Mouse (Mus musculus) 416B (cell line): ENCODE data around the gene Enox1.
A peak's percentile ranks its signal among the peaks of the same experiment; 100 is the strongest.

Source experiments
- DNase-seq: peaks from one replicate; pipeline ENCODE4 v3.0.0; 2011; ENCODE audit warnings: low read depth

Enox1 gene

DNA sequence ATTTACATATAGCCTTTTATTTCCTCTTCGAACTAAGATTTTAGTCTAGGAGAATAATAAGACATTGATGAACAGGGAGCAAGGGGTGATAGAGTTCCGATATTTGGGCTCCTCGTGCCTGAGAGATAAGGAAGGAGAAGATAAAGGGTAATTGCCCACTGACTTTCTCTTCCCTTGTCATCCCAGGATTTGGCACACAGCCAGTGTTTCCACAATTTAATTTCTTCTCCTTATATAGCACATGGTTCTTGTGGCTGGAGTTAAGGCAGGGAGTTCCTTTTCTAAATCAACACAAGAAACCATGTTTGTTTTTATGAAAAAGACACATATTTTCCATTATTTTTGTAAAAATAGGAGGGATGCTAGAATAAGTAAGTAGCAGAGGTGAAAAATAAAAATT, 299.5 kb downstream of the Enox1 start:
- DNase-seq: no peak

DNA sequence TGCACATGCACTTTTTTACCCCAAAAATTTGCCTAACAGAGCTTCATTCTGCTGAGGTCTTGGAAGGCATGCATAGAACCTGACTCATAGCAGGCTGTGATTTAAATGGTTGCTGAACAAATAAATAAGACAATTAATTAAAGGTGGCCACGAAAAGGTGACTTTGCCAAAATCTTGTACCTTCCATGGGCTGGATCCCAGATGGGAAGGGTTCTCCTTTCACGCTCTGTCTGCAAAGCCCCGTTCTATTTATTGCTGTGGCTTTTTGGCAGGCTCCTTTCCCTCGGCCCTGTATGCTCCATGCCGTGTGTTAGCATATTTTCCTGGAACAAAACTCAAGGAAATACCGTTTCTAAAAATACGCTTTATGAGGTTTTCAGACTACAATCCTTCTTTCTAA, 300.3 kb downstream of the Enox1 start:
- DNase-seq: no peak

DNA sequence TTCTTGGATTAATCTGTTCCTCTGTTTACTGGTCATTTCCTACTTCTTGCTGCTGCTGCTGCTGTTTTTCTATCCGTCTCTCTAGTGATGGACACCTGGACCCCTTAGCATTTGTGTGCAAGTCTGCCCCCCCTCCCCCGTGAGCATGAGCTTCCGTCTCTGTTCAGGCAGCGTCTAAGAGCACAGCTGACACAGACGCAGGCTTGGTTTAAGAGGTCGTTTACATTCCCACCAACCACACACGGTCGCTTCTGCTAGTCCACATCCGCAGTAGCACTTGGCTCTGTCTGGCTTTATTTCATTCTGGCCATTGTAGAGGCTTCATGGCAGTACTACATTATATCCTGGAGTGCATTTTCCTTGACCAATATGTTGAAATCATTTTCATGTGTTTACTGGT, 301.7 kb downstream of the Enox1 start:
- DNase-seq: no peak

DNA sequence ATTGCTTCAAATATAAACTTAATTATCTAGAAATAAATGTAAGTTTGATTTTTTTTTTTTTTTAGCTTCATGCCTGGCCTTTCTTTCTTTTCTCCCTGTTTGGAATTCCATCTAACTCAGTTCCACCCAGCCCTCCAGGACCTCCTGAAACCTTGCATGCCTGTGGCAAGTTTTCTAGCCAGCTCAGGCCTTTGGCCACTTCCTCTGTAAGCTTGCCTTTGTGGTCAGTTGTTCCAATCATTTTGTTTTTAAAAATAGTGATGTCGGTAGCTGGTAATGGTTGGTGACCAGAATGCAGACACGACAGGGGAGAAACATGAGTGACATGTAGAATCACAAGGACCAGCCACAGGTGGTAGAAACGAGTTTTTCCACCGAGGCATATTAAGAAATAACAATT, 307.4 kb downstream of the Enox1 start:
- DNase-seq: peak; percentile 49

DNA sequence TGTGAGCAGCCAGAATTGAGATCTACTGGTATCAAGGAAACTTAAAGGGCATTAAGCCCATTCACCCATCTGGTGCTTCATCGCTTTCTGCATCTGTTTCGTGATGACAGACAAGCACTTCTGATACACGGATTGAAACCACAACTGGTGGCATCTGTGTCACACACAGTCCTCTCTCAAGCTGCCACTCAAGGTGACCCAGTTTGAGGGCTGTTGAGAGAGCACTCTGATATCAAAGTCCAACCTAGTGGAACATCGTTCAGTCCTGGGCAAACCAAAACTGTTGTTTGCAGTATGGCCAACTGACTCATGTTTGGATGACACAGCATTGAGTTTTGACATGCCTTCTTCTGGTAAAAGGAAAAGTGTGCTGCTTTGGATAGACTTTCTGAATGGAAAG, 308.2 kb downstream of the Enox1 start:
- peak; percentile 65 for DNase-seq

DNA sequence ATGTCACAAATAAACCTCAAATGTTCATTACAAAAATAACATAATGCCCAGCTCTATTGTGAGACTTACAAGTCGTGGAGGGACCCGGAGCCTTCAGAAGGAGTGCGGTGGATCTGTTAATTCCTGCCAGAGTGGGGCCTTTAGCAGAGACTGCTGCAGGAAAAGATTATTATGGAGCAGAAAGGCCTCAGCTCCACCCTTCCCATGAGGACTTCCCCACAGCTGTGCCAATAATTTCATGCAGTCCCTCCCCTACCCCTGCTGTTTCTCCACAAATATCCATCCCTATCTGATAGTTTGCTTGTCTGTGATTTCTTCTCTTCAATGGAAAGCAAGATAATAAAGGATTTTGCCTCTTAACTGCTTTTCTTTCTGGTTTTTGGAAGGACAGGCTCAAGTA, 314.0 kb downstream of the Enox1 start:
- DNase-seq: no peak

DNA sequence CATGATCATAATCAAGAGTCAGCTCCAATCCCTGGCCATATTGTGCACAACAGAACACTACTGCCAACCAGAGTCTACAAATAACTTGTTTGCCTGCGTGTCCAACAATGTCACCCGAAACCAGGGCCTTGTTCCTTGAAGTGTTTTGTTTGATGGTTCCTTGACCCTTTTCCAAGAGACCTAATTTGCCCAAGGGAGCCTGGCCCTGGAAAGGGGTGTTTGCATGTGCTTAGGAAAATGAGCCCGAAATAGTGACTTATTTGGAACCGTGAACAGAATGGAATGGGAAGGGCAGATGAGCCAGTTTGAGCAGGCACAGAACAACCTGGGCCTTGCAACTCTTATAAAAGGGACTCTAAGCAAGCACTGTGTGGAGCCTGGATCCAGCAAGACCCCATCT, 316.9 kb downstream of the Enox1 start:
- no peak for DNase-seq

DNA sequence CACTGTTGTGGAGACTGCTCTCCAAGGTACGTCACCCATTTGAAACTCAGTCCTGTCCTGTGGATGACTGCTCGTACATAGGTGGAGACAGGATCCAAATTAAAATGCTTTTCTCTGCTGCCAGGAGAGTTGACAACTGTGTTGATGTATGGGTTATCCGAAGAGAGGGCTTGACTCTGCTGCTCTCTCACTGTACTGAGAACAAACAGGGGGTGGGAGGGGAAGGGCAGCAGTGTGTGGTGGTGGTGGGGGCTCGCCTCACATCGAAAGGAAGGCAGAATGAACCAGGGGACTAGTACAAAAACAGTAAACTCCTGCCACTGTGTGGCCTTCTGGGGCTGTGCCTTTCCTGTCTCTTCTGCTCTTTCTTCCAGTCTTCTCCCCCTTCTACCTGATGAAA, 317.5 kb downstream of the Enox1 start:
- DNase-seq: no peak

DNA sequence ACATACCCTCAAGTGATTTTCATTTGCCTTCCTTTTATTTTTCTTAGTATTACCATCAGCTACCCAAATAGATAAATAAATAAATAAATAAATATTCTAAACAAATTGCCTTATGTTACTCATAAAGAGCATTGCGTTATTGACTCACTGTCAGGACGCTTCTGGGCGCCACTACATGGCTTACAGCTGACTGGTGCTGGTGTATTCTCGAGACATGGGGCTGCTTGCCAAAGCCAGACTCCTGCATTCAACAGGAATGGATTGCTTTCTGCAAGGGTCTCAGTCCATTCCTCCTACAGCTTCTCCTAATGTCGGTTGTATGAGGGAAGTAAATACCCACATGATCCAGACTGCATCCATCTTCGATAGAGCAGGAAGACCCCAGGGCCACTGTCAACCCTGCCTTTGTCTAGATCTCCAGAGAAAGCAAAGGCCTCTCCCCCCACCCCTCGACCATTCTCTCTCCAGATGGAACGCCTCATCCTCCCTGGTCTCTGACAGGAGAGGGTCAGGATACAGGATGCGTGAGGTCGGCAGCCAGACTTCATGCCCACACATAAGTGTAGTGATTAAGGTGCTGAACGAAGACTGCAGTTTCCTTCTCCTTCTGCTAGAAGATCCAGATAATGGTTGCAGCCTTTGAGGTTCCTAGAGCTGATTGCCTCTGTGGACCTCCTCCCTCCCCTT, 318.7 kb downstream of the Enox1 start:
- no peak for DNase-seq

DNA sequence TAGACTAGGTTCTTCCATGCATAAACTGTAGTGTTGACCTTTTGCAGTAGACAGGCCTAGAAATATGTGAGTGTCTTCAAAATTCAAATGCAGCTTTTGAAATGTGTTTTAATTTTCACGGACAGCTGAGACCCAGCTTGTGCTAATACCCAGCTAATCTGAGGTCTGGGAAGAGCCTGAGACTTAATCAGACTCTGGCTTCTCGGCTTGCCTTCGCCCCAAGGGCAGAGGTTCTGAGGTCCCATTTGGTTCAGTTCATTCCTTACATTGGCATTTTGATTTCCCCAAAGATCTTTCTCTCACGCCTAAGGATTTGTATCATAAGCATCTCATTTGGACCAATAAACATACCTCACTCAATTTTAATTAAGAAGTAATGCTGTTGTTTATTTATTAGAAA, 321.1 kb downstream of the Enox1 start:
- no peak for DNase-seq

DNA sequence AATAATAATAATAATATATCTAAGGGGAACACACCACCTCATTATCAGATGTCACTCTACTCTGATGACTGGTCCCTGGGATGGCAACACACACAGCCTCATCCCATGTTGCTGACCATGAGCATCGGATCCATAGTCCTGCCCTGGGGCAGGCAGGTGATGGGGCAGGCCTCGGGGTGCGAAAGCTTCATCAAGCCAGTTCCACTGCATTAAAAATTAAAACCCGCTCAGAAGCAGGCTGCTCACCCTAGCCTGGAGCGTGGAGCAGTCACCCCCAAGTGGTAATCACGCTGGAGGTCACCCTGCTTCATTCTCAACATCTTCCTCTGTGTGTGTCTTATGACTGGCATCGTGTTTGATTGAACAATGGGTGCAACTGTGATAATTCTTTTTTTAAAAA, 321.6 kb downstream of the Enox1 start:
- no peak for DNase-seq

DNA sequence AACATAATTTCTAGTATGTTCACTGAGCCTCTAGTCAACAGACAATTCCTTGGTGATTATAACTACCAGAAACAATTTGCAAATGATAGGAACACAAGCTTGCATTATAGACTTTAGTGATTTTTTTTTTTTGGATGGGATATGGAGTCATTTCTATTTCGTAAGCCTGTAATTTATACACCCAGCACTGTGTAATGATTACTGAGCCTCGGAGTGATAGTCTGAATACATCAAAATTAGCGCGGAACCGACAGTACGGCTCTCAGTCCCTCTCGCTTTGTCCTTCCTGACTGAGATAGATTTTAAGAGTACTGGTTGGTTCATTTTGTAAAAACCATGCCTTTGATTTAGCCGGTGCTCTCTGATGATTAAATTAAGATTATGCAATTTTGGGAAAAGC, 322.1 kb downstream of the Enox1 start:
- no peak for DNase-seq

DNA sequence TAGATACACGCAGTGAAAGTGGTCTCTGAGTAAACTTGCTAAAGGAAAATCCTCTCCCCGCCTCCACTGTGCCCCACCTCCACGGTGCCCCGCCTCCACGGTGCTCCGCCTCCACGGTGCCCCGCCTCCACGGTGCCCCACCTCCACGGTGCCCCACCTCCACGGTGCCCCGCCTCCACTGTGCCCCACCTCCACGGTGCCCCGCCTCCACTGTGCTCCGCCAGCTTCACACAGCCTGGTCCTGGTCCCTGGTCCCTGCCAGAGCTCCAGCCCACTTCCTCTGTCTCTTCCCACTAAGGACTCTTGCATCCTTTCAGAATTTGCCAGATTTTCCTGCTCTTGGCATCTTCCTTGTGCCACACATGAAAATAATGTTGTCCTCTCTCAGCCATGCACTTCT, 326.5 kb downstream of the Enox1 start:
- DNase-seq: no peak

DNA sequence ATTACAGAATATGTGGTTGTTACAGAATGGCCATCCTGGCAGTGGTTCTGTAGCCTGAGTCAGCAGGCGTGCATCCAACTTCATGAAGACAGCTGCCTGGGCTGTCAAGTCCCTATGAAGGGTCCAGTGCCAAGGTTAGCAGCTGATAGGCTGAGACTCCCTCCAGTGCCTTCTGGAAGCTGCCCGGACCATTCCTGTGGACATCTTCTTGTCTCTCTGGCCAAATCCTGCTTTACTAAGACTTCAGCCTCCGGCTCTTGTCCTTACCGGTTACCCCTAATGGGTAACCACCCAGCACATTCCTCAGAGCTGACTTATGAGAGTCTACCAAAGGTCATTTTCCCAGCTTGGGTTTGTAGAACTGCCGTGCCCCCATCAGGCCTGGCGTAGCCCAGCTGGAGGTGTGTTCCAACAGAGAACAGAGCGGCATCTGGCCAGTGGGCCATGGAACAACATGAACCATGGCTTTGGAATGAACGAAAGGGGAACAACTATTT, 328.4 kb downstream of the Enox1 start:
- DNase-seq: no peak

DNA sequence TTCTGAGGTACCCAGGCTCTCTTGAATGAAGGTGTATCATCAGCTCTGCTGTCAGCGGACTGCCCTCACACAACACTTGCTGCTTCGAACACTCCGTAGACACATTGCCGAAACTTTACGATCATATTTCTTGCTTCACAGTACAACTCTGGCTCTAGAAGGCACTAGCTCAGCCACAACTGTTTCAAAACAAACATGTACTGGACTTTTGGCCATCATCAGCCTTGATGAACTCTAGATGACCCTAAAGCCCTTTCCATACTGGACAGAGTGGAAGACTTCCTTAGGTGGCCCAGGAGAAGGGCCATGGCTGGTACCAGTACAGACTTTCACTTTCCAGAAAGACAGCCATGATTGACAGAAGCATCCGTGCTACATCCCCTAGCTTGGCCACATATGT, 334.1 kb downstream of the Enox1 start:
- DNase-seq: no peak

DNA sequence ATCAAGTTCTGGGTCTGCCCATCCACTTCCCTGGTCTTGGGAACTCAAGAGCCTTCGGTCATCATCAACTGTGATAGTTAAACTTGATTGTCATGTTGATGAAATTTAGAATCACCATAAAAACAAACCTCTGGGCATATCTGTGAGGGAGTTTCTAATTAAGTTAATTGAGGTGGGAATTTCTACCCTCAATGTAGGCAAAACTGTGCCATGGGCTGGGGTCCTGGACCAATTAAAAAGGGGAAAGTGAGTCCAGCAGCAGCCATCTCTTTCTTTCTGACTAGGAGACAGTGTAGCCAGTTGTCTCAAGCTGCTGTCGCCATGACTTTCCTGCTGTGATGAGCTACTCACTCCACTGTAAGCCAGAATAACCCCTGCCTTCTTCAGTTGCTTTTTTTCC, 335.2 kb downstream of the Enox1 start:
- no peak for DNase-seq

DNA sequence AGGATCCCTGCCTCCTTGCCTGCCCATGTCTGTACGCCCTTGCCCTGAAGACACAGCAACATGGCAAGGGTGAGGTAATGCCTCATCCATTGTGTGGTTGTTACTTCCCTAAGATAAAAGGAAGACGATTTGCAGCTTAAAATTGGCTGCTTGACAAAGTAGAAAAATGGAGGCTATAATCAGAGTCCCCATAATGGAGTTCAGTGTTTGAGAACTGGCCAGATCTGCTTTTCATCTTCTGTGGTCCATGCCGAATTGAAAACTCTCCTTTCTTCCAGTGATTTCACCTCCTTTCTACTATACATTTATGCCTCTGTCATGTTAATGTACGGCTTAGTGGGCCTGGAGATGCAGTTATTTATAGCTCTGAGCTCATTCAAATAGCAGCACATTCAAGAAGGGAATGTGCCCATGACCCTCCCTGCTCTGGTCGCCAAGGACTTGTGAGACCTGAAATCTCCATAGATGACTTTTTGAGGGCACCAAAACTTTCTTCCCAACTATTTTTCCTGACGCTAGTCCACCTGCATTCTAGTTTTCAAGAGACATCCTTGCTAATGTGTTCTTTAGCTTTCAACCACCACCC, 343.5 kb downstream of the Enox1 start:
- no peak for DNase-seq

DNA sequence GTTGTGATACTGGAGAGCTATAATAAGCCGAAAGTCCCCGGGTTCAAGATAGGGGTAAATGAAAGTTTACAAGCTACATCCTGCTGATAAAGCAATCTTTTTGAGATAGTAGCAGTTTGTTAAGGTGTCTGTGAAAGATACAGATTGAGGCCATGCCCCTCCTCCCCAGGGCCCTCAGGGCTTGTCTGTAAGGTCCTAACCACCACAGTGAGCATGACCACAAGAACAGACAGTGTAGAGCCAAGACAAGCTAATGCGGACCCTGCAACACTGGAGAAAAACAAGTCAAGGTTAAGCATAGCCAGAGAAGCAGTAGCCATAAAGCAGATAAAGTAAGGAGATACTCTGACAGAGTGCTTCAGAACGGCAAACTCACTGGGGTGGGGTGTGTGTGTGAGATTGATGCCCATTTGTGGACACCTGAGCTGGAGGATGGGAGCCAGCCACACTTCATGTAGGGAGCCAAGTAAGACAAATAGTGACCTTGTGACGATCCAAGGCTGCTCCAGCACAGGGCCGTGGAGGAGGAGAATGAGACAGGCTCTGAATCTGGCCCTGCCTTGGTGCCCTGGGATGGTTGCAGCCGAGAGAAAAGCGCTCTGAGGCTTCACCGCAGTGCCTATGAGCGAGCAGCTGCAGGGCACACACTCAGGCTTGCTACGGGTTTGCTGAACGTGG, 348.0 kb downstream of the Enox1 start:
- DNase-seq: peak; percentile 37

DNA sequence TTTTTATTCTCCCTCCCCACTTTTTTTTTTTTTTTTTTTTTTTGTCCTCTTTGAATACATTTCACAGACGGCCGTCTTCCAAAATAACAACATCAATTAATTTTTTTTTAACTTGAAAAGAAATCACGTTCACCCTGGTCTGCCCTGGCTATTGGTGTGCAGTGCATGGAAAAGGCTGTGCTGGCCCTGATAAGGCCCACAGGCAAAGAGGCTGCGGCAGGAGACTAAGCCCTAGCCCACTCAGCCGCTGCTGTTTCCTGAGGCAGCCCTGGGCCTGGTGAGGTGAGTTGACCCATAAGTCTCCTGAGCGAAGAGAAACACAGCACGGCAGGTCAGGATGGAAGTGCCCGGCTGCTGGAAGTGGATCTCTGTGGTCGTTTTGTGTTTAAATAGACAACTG, 349.8 kb downstream of the Enox1 start:
- no peak for DNase-seq

DNA sequence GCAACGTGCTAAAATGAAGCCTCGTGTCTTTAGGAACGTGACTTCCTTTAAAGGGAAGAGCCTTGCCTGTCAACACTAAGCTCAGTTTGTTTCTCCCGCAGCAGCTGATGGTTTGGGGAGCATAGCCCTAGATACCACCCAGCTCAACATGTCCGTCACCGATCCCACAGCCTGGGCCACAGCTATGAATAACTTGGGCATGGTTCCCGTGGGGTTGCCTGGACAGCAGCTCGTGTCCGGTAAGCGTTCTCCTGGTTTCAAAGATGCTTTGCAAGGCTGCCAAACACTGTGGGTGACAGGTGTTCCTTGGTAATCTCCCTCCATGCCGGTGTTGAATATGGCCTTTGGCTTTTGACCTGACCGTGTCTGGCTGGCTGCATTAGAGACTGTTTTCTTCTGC, 351.5 kb downstream of the Enox1 start:
- no peak for DNase-seq

DNA sequence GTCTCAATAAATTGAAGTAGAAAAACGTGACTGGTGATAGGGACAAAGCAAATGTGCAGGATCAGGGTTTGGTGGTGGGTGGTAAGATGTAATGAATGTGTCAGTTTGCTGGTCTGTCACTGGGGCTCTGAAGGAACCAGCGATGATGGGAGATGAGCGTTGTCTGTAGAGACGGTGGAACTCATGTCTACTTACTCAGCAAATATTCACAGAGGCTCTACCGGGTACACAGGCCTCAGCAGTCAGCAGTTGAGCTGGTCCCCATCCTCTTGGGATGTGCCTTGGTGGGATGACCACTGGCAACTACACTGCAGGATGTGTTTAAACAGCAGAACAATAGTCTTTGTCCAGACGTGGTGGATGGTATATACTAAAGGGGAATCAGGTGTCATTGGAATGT, 352.5 kb downstream of the Enox1 start:
- no peak for DNase-seq

DNA sequence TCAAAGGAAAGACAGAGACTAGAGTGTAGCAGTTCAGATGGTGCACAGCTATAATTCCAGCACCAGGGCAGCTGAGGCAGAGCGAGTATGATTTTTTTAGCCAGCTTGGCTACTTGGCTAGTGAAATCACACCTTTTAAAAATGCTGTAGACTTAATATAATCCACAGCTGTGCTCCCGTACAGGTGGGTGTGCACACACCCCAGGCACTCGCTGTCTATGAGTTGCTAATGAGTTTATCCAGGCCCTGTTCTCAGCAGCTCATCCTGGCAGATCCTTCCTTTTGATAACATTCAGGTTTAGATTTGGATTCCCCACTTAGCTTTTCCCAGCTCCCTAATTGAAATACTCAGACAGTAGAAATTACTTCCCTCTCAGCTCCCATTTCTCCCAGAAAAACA, 353.4 kb downstream of the Enox1 start:
- no peak for DNase-seq

DNA sequence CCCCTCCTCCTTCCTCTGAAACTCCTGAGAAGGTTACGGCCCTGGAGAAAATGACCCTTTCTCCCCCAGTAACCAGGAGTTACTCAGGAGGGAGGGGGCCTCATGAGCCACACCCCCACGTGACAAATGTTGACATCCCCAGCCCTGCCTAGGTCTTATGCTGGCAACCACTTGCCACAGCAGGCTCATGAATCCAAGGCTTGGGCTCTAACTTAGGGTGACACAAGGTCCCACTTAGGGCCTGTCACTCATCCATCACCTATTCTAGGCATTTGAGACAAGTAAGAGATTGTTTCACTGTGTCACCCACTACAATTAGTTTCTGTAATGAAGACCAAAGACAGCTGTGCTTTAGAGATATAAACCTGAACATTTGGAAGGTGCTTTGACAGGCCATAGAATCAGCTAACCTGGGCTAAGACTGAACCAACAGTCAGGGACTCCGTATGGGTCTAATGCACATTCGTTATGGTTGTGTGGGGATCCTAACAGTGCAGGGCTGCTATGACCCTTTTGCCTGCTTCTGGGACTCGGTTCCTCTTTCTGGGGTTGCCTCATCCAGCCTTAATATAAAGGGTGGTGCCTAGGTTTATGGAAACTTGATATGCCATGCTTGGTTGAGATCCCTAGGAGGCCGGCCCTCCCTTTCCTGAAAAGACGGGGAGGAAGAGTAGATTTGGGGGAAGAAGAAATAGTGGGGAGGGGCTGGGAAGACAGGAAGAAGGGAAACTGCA, 354.7 kb downstream of the Enox1 start:
- peak; percentile 16 for DNase-seq
